Mouse (Mus musculus) thymus, postnatal 25 days (tissue): ENCODE results near the gene Arl10.
"Not testable (repeated sequence)": the region's sequence is repeated elsewhere in the genome, so short reads cannot be mapped to it uniquely, and the experiment has no call there.

ENCODE experiments used
- DNase-seq: peaks from one replicate; pipeline ENCODE4 v3.0.0; 2022

The Arl10 gene

DNA sequence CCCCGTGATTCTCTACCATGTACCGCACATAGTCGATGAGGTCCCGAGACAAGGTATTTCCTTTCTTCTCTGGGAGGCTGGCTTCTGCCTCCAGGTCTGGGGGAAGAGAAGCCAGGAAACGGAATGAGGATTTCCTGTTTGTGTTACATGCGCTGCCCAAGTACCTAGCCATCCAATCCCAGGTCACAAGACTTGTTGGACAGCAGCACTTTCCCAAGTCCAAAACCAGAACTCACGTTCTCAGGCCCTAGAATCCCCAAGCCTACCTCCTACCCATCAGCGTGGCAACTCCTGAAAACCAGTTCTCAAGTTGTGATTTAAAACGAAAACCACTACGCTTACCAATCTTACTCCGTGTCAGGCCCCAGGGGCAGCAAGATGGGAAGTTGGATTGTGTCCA is 11.0 kb downstream of the Arl10 start:
- DNase-seq: no peak

DNA sequence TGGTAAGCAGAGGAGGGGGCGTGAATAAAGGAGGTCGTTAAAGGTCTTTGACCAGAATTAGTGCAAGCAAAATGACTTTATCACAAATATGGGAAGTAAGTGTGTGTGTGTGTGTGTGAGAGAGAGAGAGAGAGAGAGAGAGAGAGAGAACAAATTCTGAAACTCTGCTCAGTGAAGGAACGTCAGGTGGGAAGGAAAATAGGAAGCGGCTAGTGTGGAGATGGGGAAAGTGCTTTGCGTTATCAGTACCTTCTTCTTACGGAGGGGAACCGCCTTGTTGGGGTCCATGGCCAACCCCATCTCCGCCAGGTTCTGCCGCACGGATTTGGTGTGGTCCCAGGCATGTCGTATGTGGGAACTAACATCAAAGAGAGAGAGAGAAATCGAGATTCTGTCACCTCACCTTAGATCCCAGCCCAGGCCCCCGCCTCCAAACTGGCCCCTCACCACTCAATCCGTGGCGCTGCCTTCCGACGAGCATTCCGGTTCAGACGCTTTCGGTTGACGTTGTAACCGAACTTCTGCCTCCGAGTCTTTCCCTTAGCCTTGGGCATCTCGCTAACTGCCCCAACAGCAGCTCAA is 14.7 kb downstream of the Arl10 start:
- DNase-seq: no peak

DNA sequence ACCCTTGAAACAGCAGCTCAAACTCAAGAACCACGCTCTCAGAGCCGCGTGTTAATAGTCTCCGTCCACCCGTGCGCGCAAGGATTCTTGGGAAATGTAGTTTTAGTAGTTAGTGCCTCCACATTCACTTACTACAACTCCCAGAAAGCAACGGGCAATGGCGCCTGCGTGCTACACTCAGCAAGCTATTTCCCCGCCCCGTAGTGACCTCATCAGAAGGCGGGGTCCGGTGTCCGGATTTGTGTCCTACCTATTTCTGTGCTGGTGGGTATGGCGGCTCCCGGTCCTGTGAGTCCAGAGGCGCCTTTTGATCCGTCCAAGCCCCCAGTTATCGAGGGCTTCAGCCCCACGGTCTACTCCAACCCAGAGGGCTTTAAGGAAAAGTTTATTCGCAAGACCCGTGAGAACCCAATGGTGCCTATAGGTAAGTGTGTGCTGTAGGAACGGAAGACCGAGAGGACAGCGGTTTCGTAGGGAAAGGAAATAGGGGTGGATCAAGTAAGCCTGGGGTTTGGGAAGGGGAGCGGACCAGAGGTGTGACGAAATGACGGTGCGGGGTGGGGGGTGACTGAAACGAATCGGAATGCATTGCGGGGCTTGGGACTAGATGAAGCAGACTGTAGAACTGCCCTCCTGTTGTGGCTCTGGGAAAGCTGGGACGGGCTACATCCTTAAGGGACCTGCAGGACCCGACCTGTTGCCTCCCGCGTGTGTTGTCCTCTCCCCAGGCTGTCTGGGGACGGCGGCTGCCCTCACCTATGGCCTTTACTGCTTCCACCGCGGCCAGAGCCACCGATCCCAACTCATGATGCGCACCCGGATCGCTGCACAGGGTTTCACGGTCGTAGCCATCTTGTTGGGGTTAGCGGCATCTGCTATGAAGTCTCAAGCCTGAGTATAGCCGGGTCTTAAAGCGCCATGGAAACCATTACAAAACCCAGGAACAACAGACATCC is 15.5 kb downstream of the Arl10 start, which contains the start of the genes Nop16 and Higd2a:
Gene Nop16 (minus strand): TSS at position 95 of the 956 bp plus-strand sequence.
Gene Higd2a (plus strand): TSS at position 212 of the 956 bp plus-strand sequence.
- DNase-seq: peak; percentile 95

DNA sequence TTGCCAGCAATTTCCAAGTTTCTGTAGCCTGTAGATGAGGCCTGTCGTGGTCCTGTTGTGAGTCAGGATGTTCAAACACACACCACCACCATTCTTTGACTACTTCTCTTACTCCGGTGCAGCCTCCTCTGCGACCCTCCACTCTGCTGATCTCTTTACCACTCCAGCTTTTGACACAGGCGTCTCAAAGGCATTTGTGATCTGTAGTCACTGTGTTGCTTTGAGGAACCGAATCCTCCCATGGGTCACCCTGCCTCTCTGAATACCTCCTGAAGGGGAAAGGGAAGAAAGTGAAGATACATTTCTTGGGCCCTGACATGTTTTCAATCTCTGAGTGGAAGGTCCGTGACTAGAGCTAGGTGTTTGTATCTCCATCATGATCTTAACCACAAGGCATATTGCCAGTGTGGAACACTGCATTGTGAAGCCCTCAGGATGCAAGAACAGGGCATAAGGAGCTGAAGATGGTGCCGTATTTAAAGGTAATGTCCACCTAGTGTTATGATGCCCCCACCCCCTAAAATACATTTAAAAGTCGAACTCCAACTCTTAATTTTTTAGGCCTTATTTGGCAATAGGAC is 17.1 kb downstream of the Arl10 start:
- DNase-seq: no peak

DNA sequence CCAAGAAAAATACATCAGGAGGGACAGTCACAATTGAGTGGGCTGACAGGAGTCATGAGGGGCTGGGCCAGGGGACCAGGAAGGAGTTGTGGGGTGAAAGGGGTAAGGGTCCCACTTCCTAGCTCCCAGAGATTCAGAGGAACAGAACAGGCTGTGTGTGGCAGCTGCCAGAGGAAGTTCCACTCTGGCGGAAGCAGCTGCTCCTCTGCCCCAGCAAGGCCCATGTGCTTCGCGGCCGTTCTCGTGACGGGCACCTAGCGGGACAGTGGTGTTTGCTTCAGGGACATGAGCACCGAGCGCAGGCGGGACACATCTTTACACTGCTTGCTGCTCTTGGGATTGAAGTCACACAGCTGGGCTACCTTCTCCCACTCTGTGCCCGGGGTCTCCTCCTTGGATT is 18.8 kb downstream of the Arl10 start:
- no peak for DNase-seq

DNA sequence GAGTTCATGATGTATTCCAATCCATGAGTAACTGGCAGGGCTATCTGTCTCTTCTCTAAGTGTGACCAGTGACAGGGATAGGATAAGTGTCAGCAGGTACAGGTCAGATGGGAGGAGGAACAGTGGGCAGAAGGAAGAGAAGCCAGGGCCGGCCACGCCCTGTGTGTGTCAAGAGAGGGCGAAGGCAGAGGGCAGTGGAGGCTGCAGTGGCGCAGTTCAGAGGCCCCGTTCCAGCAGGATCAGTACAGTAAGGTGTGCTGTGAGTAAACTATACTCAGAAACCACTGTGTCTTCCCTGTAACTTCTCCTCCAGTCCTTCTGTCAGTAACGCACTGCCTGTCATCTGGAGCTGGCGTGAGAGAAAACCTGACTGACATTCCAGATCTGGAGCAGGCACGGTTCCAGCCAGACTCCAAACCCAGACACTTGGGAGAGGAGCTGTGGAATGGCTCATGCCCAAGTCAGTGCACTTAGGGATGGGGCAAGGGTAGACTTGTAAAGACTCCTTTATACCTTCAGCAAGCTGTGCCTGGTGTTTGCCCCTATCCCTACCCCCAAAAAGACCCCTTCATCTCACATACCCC is 21.4 kb downstream of the Arl10 start:
- DNase-seq: no peak

DNA sequence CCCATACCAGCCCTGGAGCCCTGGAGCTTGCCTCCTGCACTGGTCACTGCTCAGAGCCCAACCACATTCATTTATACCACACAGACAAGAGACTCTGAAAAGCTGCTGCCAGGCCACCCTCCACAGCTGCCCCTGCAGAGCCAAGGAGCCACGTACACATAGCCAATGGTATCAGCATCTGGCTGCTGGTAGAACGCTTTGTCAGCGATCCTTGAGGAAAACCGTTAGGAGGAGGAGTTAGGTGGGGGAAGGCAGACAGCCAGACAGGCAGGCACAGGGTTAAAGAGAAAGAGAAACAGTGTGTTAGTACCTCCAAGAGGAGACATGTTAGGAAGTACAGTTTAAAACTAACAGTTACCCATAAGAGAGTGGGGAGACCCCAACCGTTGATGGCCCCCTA is 22.1 kb downstream of the Arl10 start:
- no peak for DNase-seq

DNA sequence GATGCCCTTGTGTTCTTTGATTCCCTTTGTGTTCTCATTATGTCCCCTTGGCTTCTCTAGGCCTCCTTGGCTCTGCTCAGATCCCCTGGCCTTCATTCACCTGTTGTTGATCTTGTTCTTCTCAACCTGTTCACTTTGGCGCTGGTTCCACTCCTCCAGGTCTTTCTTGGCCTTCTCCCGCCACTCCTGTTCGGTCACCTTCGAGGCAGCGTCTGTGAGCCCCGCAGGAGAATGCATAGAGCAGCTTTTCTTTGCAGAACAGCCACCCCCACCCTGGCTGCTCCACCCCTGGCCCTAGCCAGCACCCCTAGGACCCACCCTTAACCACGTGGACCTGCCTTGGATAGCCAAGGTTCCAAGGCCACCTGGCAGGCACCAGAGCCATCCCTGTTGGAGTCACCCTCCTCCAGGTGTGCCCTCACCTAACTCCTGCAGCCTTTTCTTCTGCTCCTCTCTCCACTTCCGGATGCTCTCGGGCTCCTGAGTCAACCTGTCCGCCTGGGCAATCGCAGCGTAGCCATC is 23.9 kb downstream of the Arl10 start:
- no peak for DNase-seq

DNA sequence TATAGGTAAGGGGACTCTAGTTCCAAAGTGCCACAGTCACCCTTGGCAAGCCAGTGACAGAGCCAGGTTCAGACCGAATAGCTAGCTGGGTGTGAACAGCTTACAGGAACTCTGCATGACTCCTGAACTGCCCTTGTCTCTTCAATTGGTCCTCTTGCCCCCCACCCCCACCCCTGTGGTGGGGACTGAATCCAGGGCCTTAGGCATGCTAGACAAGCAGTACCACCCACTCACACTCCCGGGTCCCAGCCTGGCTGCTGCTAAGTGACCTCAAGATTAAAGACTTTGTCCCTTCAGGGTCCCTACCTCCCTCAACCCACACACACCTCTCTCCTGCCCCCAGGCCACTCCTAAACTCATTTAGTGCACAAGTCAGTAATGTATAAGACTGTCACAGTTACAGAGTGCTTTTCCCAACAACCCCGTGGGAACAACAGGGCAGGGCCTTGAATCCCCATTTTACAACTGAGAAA is 27.9 kb downstream of the Arl10 start:
- no peak for DNase-seq

DNA sequence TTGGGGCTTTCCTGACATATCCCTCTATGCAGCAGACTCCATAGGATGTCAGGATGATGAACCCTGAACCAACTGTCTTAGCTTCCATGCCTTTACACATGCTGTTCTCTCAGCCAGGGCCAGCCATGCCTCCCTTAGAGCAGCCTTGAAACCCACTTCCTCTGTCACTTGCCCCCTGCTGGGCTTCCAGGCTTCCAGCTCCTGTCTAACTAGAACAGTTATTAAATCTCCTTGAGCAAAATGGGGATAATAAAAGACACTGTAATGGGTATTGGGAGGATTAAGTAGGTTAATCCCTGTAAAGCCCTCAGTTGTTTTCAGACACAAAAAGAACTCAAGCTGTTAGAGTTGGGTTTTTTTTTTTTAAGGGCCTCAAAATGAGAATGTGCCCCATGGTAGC is 28.7 kb downstream of the Arl10 start:
- DNase-seq: no peak

DNA sequence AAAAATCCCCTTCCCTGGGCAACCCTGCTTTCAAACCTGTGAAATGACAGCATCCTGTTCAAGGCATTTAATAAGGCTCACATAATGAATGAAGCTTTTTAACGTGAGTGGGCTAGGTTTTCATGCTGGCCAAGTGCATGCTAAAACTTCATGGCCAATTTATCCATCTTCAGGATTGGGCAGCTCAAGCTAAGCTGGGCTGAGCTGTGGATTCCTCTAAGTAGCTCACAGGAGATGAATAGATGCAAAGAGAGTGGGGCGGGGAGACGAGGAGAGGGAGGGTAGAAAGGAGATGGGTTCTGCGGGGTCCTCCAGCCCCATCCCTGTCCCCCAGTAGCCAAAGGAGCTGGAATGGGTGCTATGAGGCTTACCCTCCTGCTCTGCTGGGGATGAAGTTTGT is 29.4 kb downstream of the Arl10 start:
- no peak for DNase-seq

DNA sequence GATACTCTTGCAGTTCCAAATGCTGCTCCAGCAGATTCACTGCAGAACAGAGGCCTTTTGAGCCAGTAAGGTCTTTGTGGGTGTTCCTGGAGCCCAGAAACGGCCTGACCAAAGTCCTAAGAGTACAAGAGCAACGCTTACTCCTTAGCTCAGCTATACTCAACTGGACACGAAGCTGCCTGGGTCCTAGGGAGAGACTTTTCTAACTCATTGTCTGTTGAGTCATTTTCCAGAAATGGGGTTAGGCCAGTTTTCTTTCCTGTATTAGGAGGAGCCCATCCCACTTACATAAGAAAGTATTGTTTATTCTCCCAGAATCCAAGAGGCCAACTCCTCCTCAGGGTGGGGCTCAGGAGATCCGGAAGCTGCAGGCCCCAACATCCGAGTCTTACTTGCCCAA is 30.6 kb downstream of the Arl10 start:
- DNase-seq: no peak

DNA sequence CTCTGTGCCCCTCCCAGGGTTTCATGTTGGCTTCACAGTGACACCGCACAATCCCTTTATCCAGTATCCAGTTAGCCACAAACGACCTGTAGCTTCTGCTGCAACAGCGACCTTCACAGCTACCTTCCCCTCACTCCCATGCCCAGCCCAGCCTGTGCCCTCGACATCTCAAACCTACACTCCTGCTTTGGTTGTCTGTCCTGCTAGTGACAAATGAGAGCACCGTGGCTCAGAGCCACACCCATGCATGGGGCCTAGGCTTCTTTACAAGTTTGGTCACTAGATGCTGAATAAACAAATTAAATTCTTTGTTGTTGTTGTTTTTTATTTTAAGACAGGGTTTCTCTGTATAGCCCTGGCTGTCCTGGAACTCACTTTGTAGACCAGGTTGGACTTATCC is 32.4 kb downstream of the Arl10 start:
- no peak for DNase-seq

DNA sequence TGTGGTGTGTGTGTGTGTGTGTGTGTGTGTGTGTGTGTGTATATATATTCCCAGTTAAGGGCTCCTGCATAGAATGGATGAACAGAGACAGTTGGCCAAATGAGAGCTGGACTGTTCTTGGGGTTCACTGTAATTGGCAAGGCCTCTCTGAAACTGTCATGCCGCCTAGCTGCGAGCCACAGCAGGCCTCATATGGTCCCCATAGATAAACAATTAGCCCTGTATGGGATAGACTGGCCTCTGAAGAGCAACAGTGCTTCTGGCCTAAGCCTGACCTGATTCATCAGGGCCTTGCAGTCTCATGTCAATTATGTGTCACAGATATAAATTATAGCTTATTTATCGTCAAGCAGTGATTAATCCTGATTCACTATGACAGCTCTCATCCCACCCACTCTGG is 33.2 kb downstream of the Arl10 start:
- no peak for DNase-seq

DNA sequence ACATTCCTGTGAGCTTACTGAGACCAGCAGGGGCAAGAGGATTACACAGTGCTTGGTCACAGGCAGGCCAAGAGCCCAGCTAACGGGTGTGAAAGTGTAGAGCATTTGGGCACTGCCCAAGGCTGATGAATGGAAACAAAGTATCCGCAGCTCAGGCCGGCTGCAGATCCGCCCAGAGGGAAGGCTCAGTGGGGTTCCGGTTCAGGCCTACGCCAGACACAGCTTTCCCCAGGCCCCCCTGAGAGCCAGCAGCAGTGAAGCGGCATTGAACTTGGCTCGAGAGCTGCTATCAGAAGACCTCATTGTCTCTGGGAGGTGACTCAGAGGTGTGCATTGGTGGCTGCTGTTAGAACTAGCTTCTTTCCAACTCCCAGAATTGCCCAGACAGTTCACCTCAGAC is 33.9 kb downstream of the Arl10 start:
- no peak for DNase-seq

DNA sequence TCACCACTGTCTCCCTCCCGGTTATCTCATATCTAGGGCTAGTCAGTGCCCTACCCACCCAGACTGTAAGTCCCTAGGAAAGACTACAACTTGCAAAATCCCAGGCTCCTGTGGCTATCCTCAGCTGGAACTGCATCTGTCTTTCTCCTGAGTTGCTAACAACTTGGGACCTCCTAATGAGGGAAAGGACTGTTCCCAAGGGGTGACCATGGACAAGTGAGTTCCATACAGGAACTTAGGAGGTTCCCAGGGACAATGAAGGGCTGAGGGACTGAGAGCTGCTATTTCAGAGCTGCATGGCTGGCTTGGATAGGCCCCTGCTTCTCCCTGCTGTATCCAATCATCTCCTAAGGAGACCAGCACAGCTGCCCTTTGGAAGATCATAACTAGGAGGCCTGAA is 34.5 kb downstream of the Arl10 start:
- no peak for DNase-seq

DNA sequence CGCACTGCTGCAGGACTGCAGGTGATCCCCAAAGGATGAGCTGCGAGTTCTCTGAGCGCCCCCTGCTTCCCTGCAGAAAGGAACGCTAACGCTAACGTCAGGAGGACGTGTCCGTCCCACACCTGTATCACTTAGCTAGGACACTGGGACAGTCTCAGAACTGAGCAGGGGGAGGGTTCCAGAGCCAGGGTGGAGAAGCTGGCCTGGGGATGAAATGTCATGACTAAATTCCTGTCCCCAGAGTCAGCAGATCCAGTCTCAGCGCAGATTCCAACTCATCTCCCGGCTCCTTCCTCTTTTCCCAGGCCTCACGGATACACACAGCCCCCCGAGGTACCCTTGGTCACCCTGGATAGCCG is 35.8 kb downstream of the Arl10 start:
- no peak for DNase-seq

DNA sequence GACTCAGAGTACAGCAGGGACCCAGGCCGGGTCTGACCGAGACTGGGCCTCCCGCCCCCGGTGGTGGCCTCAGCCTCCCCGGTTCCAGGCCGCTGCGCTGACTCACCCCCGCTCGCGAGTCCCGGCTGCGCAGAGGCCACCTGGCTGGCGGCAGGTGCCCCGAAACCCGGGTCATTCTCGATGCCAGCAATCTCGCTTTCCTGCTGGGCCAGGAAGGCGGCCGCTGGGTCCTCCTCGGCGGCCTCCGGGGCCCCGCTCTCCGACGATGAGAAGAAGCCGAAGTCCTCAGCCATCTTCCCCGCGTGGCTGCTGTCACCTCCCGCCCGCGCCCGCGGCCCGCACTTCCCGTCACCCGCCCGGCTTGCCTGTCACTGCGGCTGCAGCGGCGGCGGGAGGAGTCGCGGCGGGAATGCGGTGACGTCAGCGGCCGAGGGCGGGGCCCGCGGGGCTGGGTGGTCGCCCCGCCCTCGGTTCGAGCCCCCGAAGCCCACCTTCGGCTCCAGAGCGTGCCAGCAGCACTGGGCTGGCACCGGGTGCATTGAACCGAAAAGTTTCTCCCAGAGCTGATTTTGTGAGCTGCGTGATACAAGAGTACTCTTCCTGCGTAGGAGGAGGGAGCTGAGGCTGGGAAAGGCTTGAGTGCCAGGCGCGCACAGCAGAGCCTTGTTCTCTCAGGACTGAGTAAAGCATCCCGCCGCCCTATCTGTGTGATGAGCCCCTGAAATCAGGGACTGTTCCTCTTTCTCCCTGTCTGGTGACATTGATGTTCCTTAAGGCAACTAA is 36.3 kb downstream of the Arl10 start, which contains the start of gene Cltb:
Gene Cltb (minus strand): TSS at position 373 of the 783 bp plus-strand sequence.
- peak; percentile 90 for DNase-seq

DNA sequence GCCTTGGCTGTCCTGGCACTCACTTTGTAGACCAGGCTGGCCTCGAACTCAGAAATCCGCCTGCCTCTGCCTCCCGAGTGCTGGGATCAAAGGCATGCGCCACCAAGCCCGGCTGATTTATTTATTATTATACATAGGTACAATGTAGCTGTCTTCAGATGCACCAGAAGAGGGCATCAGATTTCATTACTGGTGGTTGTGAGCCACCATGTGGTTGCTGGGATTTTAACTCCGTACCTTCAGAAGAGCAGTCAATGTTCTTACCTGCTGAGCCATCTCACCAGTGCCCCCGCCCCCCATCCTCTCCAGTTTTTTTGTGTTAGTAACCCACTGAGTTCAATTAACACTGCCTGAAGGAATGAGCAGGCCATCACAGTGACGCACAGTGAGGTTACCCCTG is 38.3 kb downstream of the Arl10 start:
- not testable (repeated sequence) for DNase-seq

DNA sequence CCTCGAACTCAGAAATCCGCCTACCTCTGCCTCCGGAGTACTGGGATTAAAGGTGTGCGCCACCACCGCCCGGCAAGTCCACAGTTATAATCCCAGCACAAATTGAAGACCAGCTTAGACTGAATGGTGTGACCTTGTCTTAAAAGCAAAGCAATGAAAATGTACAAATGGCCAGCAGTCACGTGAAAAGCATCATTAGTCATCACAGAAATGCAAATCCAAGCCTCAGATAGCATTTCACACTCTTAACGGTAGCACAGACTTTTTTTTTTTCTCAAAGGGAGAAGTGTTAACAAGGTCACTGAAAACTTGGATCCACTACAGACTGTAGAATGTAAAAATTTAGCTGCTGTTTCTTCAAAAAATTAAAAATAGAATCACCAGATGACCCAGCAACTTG is 41.5 kb downstream of the Arl10 start:
- DNase-seq: no peak

DNA sequence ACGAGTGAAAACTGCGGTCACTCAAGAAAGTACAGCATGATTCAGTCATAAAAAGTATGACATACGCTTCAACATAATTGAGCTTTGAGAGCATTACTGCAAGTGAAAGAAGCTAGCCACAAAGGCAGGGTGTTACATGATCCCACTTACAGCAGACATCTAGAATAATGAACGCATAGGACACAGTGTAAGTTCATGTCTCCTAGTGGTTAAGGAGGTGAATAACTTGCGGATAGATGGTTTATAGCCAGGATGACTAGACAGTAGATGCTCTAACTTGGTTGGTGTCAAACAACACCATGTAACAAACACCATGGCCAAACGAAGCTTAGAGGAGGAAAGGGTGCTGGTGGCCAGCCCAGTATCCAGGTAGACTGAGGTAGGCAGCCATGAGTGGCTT is 42.2 kb downstream of the Arl10 start:
- DNase-seq: no peak

DNA sequence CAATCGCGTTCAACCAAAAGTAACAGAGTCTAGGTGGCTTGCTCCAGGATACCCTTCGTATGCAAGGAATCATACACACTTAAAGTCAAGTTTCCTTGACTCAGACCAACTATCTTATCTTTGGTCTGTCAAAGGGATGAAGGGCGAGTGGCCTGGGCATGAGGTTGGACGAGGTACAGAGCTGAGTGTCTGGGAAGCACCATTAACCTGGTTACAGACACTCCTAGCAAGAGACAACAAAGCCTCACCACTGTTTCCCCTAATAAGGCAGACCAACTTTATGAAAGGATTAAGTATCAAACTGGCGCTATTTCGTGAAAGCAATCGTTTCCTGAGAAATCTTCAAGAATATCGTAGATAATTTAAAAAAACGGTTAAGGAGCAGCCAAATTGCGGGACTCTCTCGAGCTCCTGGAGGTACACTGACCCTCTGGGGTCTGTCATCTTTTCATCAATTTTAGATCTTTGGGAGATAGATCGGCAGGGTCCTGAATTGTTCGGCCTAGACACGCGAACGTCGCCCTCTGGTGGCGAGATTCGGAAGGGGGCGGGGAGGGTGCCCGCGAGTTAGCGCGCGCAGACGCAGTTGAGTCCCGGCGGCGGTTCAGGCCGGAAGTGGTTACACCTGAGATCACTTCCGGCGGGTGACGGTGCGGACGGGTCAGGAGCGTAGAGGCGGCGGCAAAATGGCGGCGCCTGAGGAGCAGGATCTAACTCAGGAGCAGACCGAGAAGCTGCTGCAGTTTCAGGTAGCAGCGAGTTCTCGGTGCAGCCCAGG is 46.5 kb downstream of the Arl10 start, which contains the start of gene Faf2:
Gene Faf2 (plus strand): TSS at position 630 of the 778 bp plus-strand sequence.
- peak; percentile 98 for DNase-seq
